Mouse (Mus musculus): ENCODE results near the gene Mtfr2. TPM values are rescaled to one million over a fixed set of nuclear protein-coding genes. Genes with fewer than 3 reads are reported as not detected.

Gene Mtfr2
- polyA plus RNA-seq, 1 experiment, result 0.20 TPM

- DNase-seq, result no peak
- no peak overlapping the region for H3K4me3 ChIP-seq (ENCODE audit: insufficient read depth, low read depth, low read length)
- 78% methylated on average over 6 of the region's 6 CpGs for WGBS
- H3K27me3 ChIP-seq (replicated peaks; ENCODE audit: control insufficient read depth, insufficient read depth, low read length), result no peaks in the 10 kb centered on the region
- H3K27ac ChIP-seq (ENCODE audit: insufficient read depth, low read depth, low read length), result no peak overlapping the region
- no peaks in the 10 kb centered on the region for H3K4me1 ChIP-seq (ENCODE audit: control insufficient read depth, insufficient read depth, low read length)
- TF ChIP-seq CTCF (conservative IDR thresholded peaks at IDR 0.05; ENCODE audit: insufficient read depth, insufficient read length, low read depth, low read length) (no peak), POLR2A (IDR thresholded peaks at IDR 0.05; ENCODE audit: low read depth, low read length) (no peak)
- no peaks in the 10 kb centered on the region for H3K36me3 ChIP-seq (ENCODE audit: control insufficient read depth, insufficient read depth, low read length)
Observed at GRCm38 (mm10) chr10:20398224-20398623, 50.7 kb downstream of the Mtfr2 start.

GRCm38 (mm10) chr10:20398641-20399390, 51.2 kb downstream of the Mtfr2 start:
- H3K27me3 ChIP-seq (replicated peaks; ENCODE audit: control insufficient read depth, insufficient read depth, low read length), result no peaks in the 10 kb centered on the region
- TF ChIP-seq POLR2A (IDR thresholded peaks at IDR 0.05; ENCODE audit: low read depth, low read length), result no peak
- 74% methylated on average over 12 of the region's 12 CpGs for WGBS
- H3K36me3 ChIP-seq (ENCODE audit: control insufficient read depth, insufficient read depth, low read length), result no peaks in the 10 kb centered on the region
- no peak for DNase-seq
- no peak overlapping the region for H3K27ac ChIP-seq (ENCODE audit: insufficient read depth, low read depth, low read length)
- no peak overlapping the region for H3K4me3 ChIP-seq (ENCODE audit: insufficient read depth, low read depth, low read length)
- H3K4me1 ChIP-seq (ENCODE audit: control insufficient read depth, insufficient read depth, low read length), result no peaks in the 10 kb centered on the region

GRCm38 (mm10) chr10:20400406-20400805, 52.8 kb downstream of the Mtfr2 start:
- Histone ChIP-seq H3K4me3 (ENCODE audit: insufficient read depth, low read depth, low read length) (no peak overlapping the region), H3K36me3 (ENCODE audit: control insufficient read depth, insufficient read depth, low read length) (no peaks in the 10 kb centered on the region), H3K27ac (ENCODE audit: insufficient read depth, low read depth, low read length) (no peak overlapping the region), H3K27me3 (replicated peaks; ENCODE audit: control insufficient read depth, insufficient read depth, low read length) (no peaks in the 10 kb centered on the region), H3K4me1 (ENCODE audit: control insufficient read depth, insufficient read depth, low read length) (no peaks in the 10 kb centered on the region)
- DNase-seq, result no peak
- 88% methylated on average over 15 of the region's 15 CpGs for WGBS
- TF ChIP-seq POLR2A (IDR thresholded peaks at IDR 0.05; ENCODE audit: low read depth, low read length) (no peak), CTCF (conservative IDR thresholded peaks at IDR 0.05; ENCODE audit: insufficient read depth, insufficient read length, low read depth, low read length) (no peak)

- Histone ChIP-seq H3K27ac (ENCODE audit: insufficient read depth, low read depth, low read length) (no peak overlapping the region), H3K36me3 (ENCODE audit: control insufficient read depth, insufficient read depth, low read length) (no peaks in the 10 kb centered on the region), H3K27me3 (replicated peaks; ENCODE audit: control insufficient read depth, insufficient read depth, low read length) (no peaks in the 10 kb centered on the region), H3K4me3 (ENCODE audit: insufficient read depth, low read depth, low read length) (no peak overlapping the region), H3K4me1 (ENCODE audit: control insufficient read depth, insufficient read depth, low read length) (no peaks in the 10 kb centered on the region)
- TF ChIP-seq POLR2A (IDR thresholded peaks at IDR 0.05; ENCODE audit: low read depth, low read length), result no peak
- 90% methylated on average over 5 of the region's 5 CpGs for WGBS
- no peak for DNase-seq
Observed at GRCm38 (mm10) chr10:20402941-20403340, 55.4 kb downstream of the Mtfr2 start.

GRCm38 (mm10) chr10:20405471-20405870, 57.9 kb downstream of the Mtfr2 start:
- Histone ChIP-seq H3K36me3 (ENCODE audit: control insufficient read depth, insufficient read depth, low read length) (no peaks in the 10 kb centered on the region), H3K27me3 (replicated peaks; ENCODE audit: control insufficient read depth, insufficient read depth, low read length) (no peaks in the 10 kb centered on the region), H3K4me1 (ENCODE audit: control insufficient read depth, insufficient read depth, low read length) (no peaks in the 10 kb centered on the region), H3K27ac (ENCODE audit: insufficient read depth, low read depth, low read length) (no peak overlapping the region), H3K4me3 (ENCODE audit: insufficient read depth, low read depth, low read length) (no peak overlapping the region)
- peak; percentile 55 for DNase-seq
- WGBS, result 88% methylated on average over 2 of the region's 2 CpGs
- TF ChIP-seq POLR2A (IDR thresholded peaks at IDR 0.05; ENCODE audit: low read depth, low read length), result no peak
- TF ChIP-seq CTCF (conservative IDR thresholded peaks at IDR 0.05; ENCODE audit: insufficient read depth, insufficient read length, low read depth, low read length), result peak; percentile 94

GRCm38 (mm10) chr10:20408336-20408735, 60.8 kb downstream of the Mtfr2 start:
- Histone ChIP-seq H3K27ac (ENCODE audit: insufficient read depth, low read depth, low read length) (no peak overlapping the region), H3K36me3 (ENCODE audit: control insufficient read depth, insufficient read depth, low read length) (no peaks in the 10 kb centered on the region; the same call in 1 of the 2 replicates), H3K4me3 (ENCODE audit: insufficient read depth, low read depth, low read length) (no peak overlapping the region), H3K4me1 (ENCODE audit: control insufficient read depth, insufficient read depth, low read length) (no peaks in the 10 kb centered on the region), H3K27me3 (replicated peaks; ENCODE audit: control insufficient read depth, insufficient read depth, low read length) (no peaks in the 10 kb centered on the region)
- no peak for DNase-seq
- 67% methylated on average over 3 of the region's 3 CpGs for whole genome bisulfite sequencing
- TF ChIP-seq POLR2A (IDR thresholded peaks at IDR 0.05; ENCODE audit: low read depth, low read length) (no peak), CTCF (conservative IDR thresholded peaks at IDR 0.05; ENCODE audit: insufficient read depth, insufficient read length, low read depth, low read length) (no peak)

GRCm38 (mm10) chr10:20409181-20409580, 61.6 kb downstream of the Mtfr2 start:
- peak; percentile 13 for DNase-seq
- Histone ChIP-seq H3K4me1 (ENCODE audit: control insufficient read depth, insufficient read depth, low read length) (no peaks in the 10 kb centered on the region), H3K27ac (ENCODE audit: insufficient read depth, low read depth, low read length) (no peak overlapping the region), H3K4me3 (ENCODE audit: insufficient read depth, low read depth, low read length) (no peak overlapping the region), H3K36me3 (ENCODE audit: control insufficient read depth, insufficient read depth, low read length) (no peaks in the 10 kb centered on the region; the same call in 1 of the 2 replicates), H3K27me3 (replicated peaks; ENCODE audit: control insufficient read depth, insufficient read depth, low read length) (no peaks in the 10 kb centered on the region)
- TF ChIP-seq POLR2A (IDR thresholded peaks at IDR 0.05; ENCODE audit: low read depth, low read length) (no peak), CTCF (conservative IDR thresholded peaks at IDR 0.05; ENCODE audit: insufficient read depth, insufficient read length, low read depth, low read length) (no peak)
- WGBS, result 68% methylated on average over 10 of the region's 10 CpGs

Other genes with a start within 250 kb of the Mtfr2 start
- 30.0 and 31.6 TPM in 2 replicates for gene Map7, start 199.3 kb upstream of the Mtfr2 start, polyA plus RNA-seq (2012; rRNA removed)
- 11.3 and 13.5 TPM in 2 replicates for gene Bclaf1, start 35.3 kb upstream of the Mtfr2 start, polyA plus RNA-seq (2012; rRNA removed)

All from kidney, adult 2 months (tissue).